Mouse (Mus musculus): Measurements from ENCODE around the gene Actr6. TPM values are rescaled to one million over a fixed set of nuclear protein-coding genes. Genes with fewer than 3 reads are reported as not detected.
A peak's percentile ranks its signal among the peaks of the same experiment; 100 is the strongest.

Actr6 gene
- 15.6 to 21.6 TPM (median 18.0 TPM) in 3 replicates for total RNA-seq (2017)

DNA sequence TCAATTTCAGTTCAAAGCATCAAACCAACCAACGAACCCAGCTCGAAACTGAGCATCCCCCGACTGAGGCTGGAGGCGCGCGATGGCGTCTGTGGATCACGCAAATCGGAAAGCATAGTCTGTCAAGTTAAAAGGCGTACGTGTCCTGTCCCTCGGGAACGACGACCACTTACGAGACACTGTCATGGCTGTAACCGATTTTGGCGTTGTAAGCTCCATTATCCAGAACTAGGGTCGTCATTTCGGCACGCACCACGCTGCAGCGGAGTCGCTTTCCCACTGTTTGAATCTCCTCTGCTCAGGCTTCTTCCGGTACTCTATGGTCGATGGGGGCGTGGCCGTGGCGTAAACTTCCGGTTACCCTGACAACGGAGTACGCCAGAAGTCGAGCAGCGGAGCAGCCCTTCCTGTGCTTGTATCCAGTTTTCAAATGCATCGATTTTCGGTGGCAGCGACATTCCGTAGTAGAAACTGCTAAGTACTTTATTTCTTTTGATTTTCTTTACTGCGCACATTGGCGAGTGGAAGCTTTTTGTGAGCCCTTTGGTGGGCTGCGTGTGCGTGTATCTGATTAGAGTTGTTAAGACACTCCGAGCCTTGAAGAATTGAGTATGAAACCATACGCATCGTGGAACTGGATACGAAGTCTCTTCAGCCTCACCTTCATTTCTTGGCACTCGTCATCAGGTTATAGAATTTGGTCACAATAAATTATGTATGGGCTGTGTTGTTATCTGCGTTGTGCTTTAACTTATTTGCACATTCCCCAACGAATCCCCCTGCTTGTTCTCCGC lies at the start of gene Actr6:
Gene Actr6, minus strand, starts transcription at position 295 of the 794 bp plus-strand sequence.
- peak; percentile 100 for ATAC-seq (replicated peaks; ENCODE audit: insufficient number of reproducible peaks, low FRiP score, low TSS enrichment, poor library complexity, severe bottlenecking)

DNA sequence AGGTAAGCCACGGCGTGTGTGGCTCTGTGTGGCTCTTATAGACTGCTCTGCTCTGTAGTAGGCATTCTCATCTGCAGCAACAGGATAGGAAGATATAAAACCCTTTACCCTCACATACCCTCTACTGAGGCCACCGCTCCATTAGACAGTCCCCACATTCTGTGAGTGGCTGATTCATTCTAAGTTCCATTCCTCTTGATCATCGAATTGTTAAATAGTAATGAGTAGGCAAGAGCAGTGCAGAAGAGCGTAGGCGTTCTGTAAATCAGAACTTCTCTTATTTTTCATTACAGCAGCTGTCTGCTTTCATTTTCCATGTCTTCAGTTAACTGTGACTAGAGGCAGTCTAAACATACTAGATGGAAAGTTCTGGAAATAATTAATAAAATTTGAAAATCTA lies 43.9 kb upstream of the Actr6 start:
- no peak for ATAC-seq (replicated peaks; ENCODE audit: insufficient number of reproducible peaks, low FRiP score, low TSS enrichment, poor library complexity, severe bottlenecking)

DNA sequence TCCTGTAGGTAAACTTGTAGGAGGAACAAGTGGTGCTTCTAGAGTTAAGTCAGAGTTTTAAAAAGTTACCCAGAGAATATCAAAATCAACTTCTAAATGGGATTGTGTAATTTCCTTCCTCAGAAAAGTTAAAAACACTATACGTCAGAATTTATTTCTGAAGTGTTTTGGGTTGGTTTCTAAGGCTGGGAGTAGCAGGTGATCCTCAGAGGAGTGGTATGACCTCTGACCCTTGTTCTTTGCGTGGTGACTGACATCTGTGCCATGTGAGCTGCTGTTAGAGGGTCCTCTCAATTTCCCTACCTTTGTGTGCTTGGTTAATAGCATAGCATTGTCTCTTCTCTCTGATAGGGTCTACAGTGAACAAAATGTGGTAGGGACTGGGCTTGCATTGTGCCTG lies 39.8 kb upstream of the Actr6 start:
- ATAC-seq (replicated peaks; ENCODE audit: insufficient number of reproducible peaks, low FRiP score, low TSS enrichment, poor library complexity, severe bottlenecking): no peak

DNA sequence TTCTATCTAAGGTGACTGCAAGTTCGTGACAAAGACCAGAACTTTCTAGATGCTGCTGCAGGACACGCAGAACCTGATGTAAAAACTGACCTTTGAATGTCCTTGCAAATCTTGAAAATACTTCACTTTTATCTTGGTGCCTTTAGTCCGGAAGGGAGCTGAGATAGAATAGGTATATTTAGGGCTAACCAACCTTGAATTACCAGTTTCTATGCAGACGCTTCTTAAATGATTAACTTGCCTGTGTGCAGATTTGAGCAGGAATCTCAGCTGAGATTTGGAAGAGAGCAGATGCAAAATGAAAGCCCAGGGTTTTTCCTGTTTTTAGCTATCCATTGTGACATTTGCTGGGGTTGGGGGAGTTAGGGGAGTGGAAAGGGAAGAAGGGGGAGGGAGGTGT lies 37.0 kb upstream of the Actr6 start:
- no peak for ATAC-seq (replicated peaks; ENCODE audit: insufficient number of reproducible peaks, low FRiP score, low TSS enrichment, poor library complexity, severe bottlenecking)

DNA sequence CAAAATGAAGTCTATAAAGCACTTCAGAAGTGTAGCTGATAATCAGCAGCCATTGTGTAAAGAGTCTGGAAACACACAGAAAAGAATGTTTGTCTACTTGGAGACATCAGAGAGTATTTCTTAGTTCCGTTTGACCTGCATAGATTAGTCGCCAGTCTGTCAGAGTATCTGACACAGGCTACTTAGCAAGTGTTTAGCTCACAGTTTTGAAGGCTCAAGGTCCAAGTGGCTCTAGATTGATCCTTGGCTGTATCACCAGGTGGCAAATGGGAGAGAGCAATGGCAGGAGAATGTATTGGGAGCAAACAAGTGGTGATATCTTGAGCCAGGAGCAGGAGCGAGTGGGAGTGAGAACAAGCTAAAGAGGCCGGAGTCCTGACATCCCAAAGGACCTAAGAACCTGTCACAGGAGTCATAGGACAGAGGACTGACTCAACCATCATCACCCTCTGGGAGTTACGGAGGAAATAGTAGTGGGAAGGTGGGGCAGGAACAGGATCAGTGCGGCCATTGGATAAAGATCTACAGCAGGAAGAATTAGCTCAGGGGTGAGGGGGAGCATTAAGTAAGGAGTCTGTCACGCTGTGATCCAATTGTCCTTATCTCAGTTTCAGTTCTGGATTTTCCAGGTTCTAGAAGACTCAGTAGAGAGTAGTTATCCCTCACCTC lies 36.4 kb upstream of the Actr6 start:
- no peak for ATAC-seq (replicated peaks; ENCODE audit: insufficient number of reproducible peaks, low FRiP score, low TSS enrichment, poor library complexity, severe bottlenecking)

DNA sequence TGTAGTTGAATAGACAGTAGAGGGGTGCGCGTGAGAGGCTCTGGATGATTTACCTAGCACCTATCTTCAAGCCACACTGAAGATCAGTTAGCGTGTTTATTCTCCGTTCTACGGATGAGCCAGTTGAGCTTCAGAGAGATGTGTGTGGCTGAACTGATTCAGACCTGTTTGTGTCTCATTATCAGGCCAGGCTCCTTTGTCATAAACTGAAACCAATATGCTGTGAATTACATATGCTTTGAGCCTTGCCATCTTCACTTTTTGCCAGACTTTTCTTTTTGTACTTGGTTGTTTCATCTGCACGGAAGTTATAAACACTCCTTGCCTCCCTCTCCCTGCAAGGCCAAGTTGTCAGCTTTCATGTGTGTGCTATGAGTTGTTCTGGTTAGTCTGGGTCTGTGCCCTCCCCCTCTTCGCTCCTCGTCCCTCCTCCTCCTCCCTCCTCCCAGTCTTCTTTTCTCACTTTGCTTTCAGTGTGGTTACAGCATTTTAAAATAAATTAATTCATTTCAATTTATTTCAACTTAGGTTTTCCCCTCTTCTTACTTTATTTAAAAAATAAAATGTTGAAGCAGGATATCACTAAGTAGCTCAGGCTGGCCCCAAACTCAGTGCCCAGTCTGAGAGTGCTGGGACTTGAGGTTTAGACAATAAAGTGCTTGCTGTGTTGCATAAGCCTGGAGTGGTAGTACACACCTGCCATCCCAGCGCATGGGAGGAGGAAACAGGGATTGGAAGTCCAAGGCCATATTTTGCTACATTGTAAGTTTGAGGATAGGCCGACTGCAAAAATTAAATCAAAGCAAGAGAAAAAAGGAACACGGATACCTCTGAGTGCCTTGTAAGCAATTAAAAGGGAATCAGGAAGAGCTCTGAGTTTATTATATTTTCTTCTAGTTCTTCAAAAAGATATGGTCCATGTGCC lies 34.0 kb upstream of the Actr6 start:
- ATAC-seq (replicated peaks; ENCODE audit: insufficient number of reproducible peaks, low FRiP score, low TSS enrichment, poor library complexity, severe bottlenecking): no peak

DNA sequence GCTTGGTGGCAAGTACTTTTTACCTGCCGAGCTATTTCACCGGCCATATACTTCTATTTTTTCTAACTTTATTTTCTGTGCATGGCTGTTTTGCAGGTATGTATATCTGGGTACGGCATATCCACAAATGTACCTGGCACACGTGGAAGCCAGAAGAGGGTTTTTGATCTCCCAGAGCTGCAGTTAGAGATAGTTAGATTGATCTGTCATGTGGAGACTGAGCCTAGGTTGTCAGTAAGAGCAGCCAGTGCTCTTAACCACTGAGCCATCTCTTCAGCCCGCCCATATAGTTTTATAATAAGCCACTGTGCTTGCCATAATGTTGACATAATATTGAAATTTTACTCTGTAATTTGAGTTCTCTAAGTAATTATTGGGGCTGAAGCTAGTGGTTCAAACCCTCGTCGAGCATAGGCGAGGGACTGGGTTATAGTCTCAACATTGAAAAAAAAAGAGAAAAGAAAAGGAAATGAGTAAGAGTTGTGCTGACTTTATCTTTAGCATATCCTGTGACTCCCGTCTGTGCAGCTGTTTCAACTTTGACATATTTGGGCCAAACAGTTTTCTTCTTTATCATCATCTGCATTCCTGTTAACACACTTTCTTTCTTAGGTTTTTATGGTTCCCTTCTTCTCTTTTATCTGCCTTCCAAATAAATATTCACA lies 32.5 kb upstream of the Actr6 start:
- no peak for ATAC-seq (replicated peaks; ENCODE audit: insufficient number of reproducible peaks, low FRiP score, low TSS enrichment, poor library complexity, severe bottlenecking)

DNA sequence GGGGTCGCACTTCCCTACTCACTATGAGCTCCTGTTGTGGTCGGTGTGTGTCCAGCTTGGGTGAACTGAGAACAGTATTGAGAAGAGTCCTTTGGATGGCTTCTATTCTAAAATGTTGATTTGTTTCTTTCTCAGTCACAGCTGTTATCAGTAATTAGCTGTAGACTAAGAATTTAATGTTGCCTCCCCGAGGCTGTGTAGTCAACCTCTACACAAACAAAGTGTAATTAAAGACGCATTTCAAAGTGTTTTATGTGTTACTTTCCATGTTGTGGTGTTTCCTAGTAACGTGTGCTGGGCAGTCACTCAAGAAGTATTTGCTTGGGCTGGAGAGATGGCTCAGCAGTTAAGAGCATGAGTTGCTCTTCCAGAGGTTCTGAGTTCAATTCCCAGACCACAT lies 28.7 kb upstream of the Actr6 start:
- ATAC-seq (replicated peaks; ENCODE audit: insufficient number of reproducible peaks, low FRiP score, low TSS enrichment, poor library complexity, severe bottlenecking): no peak

DNA sequence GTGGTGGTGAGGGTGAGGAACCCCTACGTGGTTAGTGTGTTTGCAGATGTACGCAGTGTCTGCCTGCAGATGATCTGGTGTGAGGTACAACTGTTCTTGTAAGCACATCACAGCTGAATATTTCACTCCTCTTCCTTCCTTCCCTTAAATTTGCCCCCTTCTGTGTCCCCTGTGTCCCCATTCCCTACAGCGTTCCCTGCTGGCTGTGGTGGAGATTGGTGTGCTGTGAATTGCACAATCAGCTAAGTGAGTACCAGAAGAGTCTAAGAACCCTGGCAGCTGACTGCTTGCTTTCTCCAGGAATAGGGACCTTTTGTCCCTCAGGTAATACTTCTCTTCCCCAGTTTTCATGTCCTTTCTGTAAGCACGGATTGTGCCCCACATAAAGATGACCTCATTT lies 23.1 kb upstream of the Actr6 start:
- ATAC-seq (replicated peaks; ENCODE audit: insufficient number of reproducible peaks, low FRiP score, low TSS enrichment, poor library complexity, severe bottlenecking): no peak

DNA sequence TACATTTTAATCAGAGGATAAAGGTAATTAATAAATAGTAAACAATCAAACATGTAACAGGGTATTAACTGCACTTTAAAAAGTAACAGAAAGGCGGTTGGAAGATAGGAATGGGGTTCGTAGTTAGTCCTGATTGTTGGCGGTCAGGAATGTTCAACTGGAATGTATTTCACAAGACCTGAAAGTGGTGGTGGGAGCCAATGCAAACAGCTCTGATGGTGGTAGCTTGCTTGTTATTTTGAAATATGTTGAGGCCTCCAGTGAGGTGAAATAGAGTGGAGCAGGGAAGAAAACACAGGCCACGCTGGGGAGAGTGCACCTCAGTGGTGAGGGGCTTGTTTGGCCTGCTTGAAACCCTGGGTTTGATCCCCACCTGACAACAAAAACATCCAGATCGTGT lies 19.0 kb upstream of the Actr6 start:
- ATAC-seq (replicated peaks; ENCODE audit: insufficient number of reproducible peaks, low FRiP score, low TSS enrichment, poor library complexity, severe bottlenecking): no peak

DNA sequence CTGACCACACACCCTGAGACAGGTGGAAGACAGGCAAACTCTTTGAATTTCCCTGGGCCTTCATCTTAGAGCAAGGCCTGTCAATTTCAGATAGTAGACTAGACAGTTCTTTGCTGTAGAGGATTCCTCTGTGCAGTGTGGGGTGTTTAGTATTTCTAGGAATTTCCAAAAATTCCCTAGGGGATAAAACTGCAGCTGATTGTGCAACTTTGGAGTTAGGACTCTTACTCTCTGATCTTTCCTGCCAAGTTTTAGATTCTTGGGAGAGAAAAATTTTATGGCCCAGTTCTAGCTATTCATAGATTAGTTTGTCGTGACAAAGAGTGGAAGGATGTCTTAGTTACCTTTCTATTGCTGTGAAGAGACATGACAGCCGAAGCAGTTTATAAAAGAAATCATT lies 16.5 kb upstream of the Actr6 start:
- no peak for ATAC-seq (replicated peaks; ENCODE audit: insufficient number of reproducible peaks, low FRiP score, low TSS enrichment, poor library complexity, severe bottlenecking)

DNA sequence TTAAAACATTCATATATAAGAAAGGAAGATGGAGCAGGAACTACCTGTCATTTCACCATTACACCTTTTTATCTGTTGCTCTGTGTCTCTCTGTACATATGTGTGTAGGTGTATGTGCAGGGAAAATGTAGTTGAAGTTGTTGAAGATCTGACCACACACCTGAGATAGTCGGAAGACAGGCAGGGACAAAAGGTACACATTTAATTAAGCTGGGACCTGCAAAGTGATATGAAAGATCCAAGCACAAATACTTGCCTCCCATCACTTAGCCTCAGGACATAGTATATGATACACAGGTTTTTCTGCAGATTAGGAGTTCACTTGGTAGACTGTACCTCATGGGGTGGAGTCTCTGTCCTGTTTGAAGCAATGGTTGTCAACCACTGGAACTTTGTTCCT lies 15.8 kb upstream of the Actr6 start:
- no peak for ATAC-seq (replicated peaks; ENCODE audit: insufficient number of reproducible peaks, low FRiP score, low TSS enrichment, poor library complexity, severe bottlenecking)

DNA sequence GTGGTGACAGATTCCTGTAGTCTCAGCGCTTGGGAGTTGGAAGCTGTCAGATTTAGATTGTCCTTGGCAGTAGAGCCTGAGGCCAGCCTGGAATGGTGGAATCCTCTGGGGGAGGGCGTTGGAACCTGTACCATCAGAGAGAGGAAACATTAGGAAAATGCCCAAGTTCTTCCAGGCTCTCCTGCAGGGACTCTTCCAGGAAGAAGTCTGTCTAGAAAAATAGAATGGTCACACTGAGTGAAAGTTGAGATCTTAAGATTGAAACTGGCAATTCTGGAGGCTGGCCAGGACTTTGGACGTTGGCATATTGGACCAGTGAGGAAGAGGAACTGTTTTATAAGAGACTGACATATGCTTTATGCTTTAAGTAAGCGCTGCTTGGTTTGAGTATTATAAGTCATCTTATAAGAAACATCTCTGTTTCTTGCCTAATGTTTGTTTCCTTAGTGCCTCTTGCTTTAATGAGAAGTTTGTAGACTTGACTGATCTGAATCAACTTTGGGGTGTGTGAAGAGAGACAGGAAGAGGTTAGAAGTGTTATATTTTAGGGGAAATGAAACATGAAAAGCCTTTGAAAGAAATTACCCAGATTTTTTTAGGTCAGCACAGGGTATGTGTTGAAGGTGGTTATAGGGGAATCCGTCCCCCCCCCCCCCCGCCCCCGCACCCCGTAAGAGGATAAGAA lies 15.3 kb upstream of the Actr6 start:
- 0 out of 2 replicates have a peak, but pooled peaks have one; percentile 23 for ATAC-seq (replicated peaks; ENCODE audit: insufficient number of reproducible peaks, low FRiP score, low TSS enrichment, poor library complexity, severe bottlenecking)

DNA sequence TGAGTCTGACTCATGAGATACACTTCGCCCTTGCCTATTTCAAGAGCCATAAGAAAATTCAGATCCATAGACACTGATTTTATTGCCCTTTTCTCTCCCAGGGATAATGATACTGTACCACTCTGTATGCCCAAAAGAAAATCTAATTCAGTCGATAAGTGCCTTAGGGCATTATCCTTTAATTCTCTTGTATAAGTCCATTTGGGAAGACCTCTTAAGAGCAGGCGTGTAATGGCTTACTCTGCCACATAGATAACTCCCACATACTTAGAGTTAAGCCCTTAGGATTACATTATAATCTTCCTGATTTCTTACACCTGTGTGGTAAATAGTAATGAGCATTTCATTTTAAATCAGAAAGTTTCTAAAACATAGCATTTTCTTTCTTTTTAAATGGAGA lies 14.5 kb upstream of the Actr6 start:
- no peak for ATAC-seq (replicated peaks; ENCODE audit: insufficient number of reproducible peaks, low FRiP score, low TSS enrichment, poor library complexity, severe bottlenecking)

DNA sequence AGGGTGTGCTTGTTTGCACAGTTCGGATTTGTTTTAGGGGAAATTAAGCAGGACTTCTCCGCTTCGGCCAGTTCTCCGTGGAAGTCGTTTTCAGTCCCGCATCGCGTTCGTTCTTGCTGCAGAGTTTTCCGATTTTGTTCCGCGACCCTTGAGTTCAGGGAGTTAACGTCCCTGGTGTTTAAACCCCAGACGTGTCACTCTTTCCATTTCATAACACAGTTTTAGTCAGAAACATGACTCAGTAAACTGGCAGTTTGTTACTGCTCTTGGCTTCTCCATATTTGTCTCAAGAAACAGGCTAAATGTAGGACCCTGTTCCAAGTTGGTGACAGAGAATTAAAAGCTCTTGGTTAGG lies 13.5 kb upstream of the Actr6 start:
- no peak for ATAC-seq (replicated peaks; ENCODE audit: insufficient number of reproducible peaks, low FRiP score, low TSS enrichment, poor library complexity, severe bottlenecking)

DNA sequence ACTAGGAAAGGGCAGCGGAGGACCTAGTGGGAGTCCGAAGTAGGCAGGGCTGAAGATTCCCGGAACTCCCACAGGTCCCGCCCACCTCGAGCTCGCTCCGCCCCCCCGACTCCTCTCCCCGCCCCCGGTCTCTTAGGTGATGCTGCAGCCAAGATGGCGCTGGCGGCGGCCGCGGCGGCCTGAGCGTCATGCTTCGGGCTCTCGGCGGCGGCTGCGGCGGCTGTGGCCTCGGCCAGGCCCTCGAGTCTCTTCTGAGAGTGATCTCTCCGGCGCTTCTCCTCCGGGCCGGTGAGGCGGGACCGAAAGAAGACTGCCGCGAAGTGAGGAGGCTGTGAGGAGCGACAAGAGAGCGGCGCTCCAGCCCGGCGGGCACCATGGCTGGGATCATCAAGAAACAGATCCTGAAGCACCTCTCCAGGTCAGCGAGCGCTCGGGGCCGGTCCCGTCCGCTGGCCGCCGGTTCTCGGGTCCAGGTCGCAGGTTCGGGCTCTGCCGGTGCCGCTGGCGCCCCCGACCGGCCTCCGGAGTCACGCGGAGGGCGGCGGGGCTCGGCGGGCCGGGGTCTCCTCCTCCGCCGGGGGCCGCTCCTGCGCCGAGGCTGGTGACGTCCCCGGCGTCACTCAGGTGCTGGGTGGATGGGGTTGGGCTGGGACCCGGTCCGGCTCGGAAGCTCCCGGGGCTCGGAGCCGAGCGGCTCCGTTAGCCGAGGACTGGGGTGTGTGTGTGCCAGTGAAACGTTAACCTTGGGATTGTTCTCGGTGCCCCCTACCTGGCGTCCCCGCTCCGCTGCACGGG lies 13.0 kb upstream of the Actr6 start, which contains the start of gene Uhrf1bp1l:
Gene Uhrf1bp1l, plus strand, starts transcription at position 121 of the 795 bp plus-strand sequence.
- peak; percentile 81 for ATAC-seq (replicated peaks; ENCODE audit: insufficient number of reproducible peaks, low FRiP score, low TSS enrichment, poor library complexity, severe bottlenecking)

DNA sequence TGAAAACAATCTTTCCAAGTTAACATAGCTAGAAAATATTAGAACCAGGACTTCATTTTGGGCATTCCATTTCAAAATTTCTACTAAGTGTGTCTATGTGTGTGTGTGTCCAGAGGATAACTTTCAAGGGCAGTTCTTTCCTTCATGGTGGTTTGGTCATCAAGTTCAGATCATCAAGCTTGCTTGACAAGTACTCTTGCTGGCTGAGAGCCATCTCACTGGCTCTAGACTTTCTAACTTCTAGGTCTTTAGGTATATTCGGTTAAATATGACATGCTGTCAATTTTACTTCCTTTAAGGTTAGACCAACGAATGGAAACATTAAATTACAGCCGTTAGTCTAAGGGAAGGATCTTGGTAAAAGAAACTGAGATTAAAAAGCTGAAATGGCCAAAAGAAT lies 12.2 kb upstream of the Actr6 start:
- no peak for ATAC-seq (replicated peaks; ENCODE audit: insufficient number of reproducible peaks, low FRiP score, low TSS enrichment, poor library complexity, severe bottlenecking)

DNA sequence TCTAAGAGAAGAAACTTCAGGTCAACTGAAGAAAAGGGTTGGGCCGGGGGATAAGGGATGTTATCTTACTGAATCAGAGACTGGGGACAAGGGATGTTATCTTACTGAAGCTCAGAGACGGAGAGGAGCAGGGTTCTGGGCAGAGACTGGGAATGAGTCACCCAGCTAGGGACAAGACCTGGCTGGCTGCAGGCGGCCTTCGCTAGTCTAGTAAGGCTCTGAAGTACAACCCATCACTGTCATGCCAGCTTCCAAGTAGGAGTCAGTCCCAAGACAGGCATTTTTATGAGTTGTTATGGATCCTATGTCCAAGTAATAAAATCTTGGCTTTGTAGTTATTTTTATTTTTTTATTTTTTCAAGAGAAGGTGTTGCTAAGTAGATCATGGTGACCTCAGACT lies 11.2 kb upstream of the Actr6 start:
- no peak for ATAC-seq (replicated peaks; ENCODE audit: insufficient number of reproducible peaks, low FRiP score, low TSS enrichment, poor library complexity, severe bottlenecking)

Data from monocyte, adult 5-6 weeks (primary cell).